34 mouse cellular contexts compared by ENCODE assay signal in genomic region chr3:122457723-122458122, GRCm38 (mm10).
A peak's percentile ranks its signal among the peaks of the same experiment; 100 is the strongest.
DNase-seq lines count a peak whose midpoint lies in the region; ATAC-seq and TF ChIP-seq lines count a peak whose summit lies in the region.
"Had no signal": no experiment of that assay in that cellular context is flagged by ENCODE, and none has a peak within 500 bp of the region (broad histone marks: within the 10 kb centered on the region; RNA-seq: fewer than 3 reads in every experiment).

No protein-coding gene starts in this region.

- no peak overlapping the region for H3K9ac ChIP-seq in lung, embryonic 15.5 days
- H3K9ac ChIP-seq in CH12.LX (ENCODE audit: insufficient read depth, low read depth): no peak overlapping the region
- H3K9ac ChIP-seq: embryonic facial prominence, embryonic 13.5 days; forebrain, postnatal 0 days; hindbrain, embryonic 15.5 days; limb, embryonic 13.5 days; liver, embryonic 12.5 days; neural tube, embryonic 12.5 days had no signal

- dilution Hi-C loops in CH12.LX (cut with MboI; ENCODE audit: extremely low pct_ligation_motif_present, extremely low pct_unique_long_range_greater_than_20kb, low sequenced_read_pairs): no loop called here

- ATAC-seq in lung, embryonic 15.5 days (ENCODE audit: borderline replicate concordance, extremely low read depth, low FRiP score, low TSS enrichment): no peak
- ATAC-seq: forebrain, postnatal 0 days; inflammation-experienced regulatory T-cells, adult 6 months; liver, embryonic 12.5 days; midbrain, embryonic 16.5 days; Patski had no signal

- no peak for DNase-seq in heart, embryonic 10.5 days (ENCODE audit: low spot score)
- no peak for DNase-seq in heart, postnatal 14 days
- DNase-seq in lung, postnatal 14 days: no peak
- DNase-seq in CH12.LX (ENCODE audit: extremely low read depth) (peak; percentile 69), ZHBTc4 (ENCODE audit: low read depth, low spot score) (peak; percentile 59), MN1 (ENCODE audit: low spot score) (no peak)
- DNase-seq in layer of hippocampus, adult 18-20 months (ENCODE audit: low spot score in 2 of 2): no peak
- DNase-seq: adrenal gland, postnatal 25 days; cerebellum, adult 11-12 months; cerebellum, adult 9-11 months; embryo, embryonic 11 days; forebrain, postnatal 0 days; gastrocnemius, postnatal 25 days; heart, adult 11 months; heart, postnatal 4 days; kidney, adult 11 months; layer of hippocampus, adult 9-11 months; lung, adult 18-20 months; right cerebral cortex, adult 18-20 months; spleen, adult 18-20 months; thymus, postnatal 14 days had no signal

- no peak overlapping the region for H3K4me2 ChIP-seq in lung, embryonic 15.5 days
- no peak overlapping the region for H3K4me2 ChIP-seq in CH12.LX (ENCODE audit: insufficient read depth, low read depth, poor library complexity, severe bottlenecking)
- H3K4me2 ChIP-seq: embryonic facial prominence, embryonic 13.5 days; heart, embryonic 11.5 days; hindbrain, embryonic 15.5 days; limb, embryonic 13.5 days; liver, embryonic 12.5 days; neural tube, embryonic 12.5 days had no signal

- H3K4me1 ChIP-seq in heart, embryonic 10.5 days: peaks cover 26% of the 10 kb centered on the region; the same call in 1 of the 2 replicates
- peaks cover 39% of the 10 kb centered on the region for H3K4me1 ChIP-seq in lung, embryonic 15.5 days
- H3K4me1 ChIP-seq in CH12.LX (ENCODE audit: control insufficient read depth in 1 of 2, insufficient read depth in 2 of 2): peaks cover 33 to 91% of the 10 kb centered on the region in 2 experiments

- in situ Hi-C loops in CH12.LX (cut with MboI; ENCODE audit: low pct_ligation_motif_present, low pct_unique_long_range_greater_than_20kb, low sequenced_read_pairs): loop anchor here (5.0 kb wide), 1 partner anchor 35 kb away; no protein-coding TSS in a partner anchor

- peak overlapping the region; percentile 42; the same call in 1 of the 2 replicates for H3K27ac ChIP-seq in heart, embryonic 10.5 days
- peak overlapping the region; percentile 69; the same call in 1 of the 2 replicates for H3K27ac ChIP-seq in lung, embryonic 15.5 days
- peak overlapping the region; percentile 64; the same call in 1 of the 2 replicates for H3K27ac ChIP-seq in CH12.LX (ENCODE audit: insufficient read depth, low read depth)
- H3K27ac ChIP-seq: embryonic facial prominence, embryonic 13.5 days; hindbrain, embryonic 15.5 days; limb, embryonic 13.5 days; liver, embryonic 12.5 days; macrophage; neural tube, embryonic 12.5 days had no signal

- WGBS in heart, embryonic 10.5 days: 29% methylated on average over 1 of the region's 1 CpGs
- WGBS in lung, embryonic 15.5 days: 77% methylated on average over 1 of the region's 1 CpGs

- no peaks in the 10 kb centered on the region for H3K36me3 ChIP-seq in heart, embryonic 10.5 days
- no peaks in the 10 kb centered on the region for H3K36me3 ChIP-seq in lung, embryonic 15.5 days
- H3K36me3 ChIP-seq in CH12.LX (replicated peaks in 1 of 2; ENCODE audit: control insufficient read depth in 1 of 2, insufficient read depth in 1 of 2, low read length in 1 of 2): peaks cover 17 to 60% of the 10 kb centered on the region in 2 experiments
- H3K36me3 ChIP-seq: embryonic facial prominence, embryonic 13.5 days; G1E; hindbrain, embryonic 15.5 days; limb, embryonic 13.5 days; liver, embryonic 12.5 days; neural tube, embryonic 12.5 days had no signal

- H3K9me3 ChIP-seq in heart, embryonic 10.5 days: no peaks in the 10 kb centered on the region
- no peaks in the 10 kb centered on the region for H3K9me3 ChIP-seq in lung, embryonic 15.5 days
- no peaks in the 10 kb centered on the region for H3K9me3 ChIP-seq in CH12.LX (replicated peaks; ENCODE audit: low read length)
- H3K9me3 ChIP-seq: embryonic facial prominence, embryonic 13.5 days; G1E; hindbrain, embryonic 15.5 days; limb, embryonic 13.5 days; liver, embryonic 12.5 days; neural tube, embryonic 12.5 days had no signal

- no peak overlapping the region for H3K4me3 ChIP-seq in heart, embryonic 10.5 days
- H3K4me3 ChIP-seq in lung, embryonic 15.5 days: no peak overlapping the region
- H3K4me3 ChIP-seq in CH12.LX (replicated peaks in 1 of 3; ENCODE audit: low read depth in 2 of 3, low read length in 2 of 3, poor library complexity in 1 of 3): no peak overlapping the region
- H3K4me3 ChIP-seq: embryonic facial prominence, embryonic 13.5 days; hindbrain, embryonic 15.5 days; limb, embryonic 13.5 days; liver, embryonic 12.5 days; myocyte; neural tube, embryonic 12.5 days had no signal

- no peak for TF ChIP-seq POLR2A in CH12.LX (IDR thresholded peaks at IDR 0.05; ENCODE audit: low read depth, low read length)

- intact Hi-C loops in heart, postnatal 14 days (cut with DNase I): no loop called here

- no peak for TF ChIP-seq RAD21 in CH12.LX (IDR thresholded peaks at IDR 0.05; ENCODE audit: low read depth, low read length)

- no peak for TF ChIP-seq CTCF in CH12.LX (conservative IDR thresholded peaks at IDR 0.05 in 1 of 2, IDR thresholded peaks at IDR 0.05 in 1 of 2; ENCODE audit: low read depth in 2 of 2, low read length in 2 of 2)

- no peak for TF ChIP-seq EP300 in CH12.LX (IDR thresholded peaks at IDR 0.05; ENCODE audit: low read length)

- H3K79me2 ChIP-seq in CH12.LX (replicated peaks; ENCODE audit: control insufficient read depth, extremely low read depth, insufficient read depth, poor library complexity, severe bottlenecking): peaks cover 36% of the 10 kb centered on the region

- peaks cover 39% of the 10 kb centered on the region for H3K27me3 ChIP-seq in heart, embryonic 10.5 days (ENCODE audit: insufficient read depth, poor library complexity, severe bottlenecking)
- H3K27me3 ChIP-seq in lung, embryonic 15.5 days: no peaks in the 10 kb centered on the region
- no peaks in the 10 kb centered on the region for H3K27me3 ChIP-seq in CH12.LX (replicated peaks)
- H3K27me3 ChIP-seq: embryonic facial prominence, embryonic 13.5 days; hindbrain, embryonic 15.5 days; limb, embryonic 13.5 days; liver, embryonic 12.5 days; neural tube, embryonic 12.5 days; Patski had no signal

TF ChIP-seq in CH12.LX, 34 proteins besides CTCF, POLR2A, EP300 and RAD21:
- TF ChIP-seq MXI1 (IDR thresholded peaks at IDR 0.05; ENCODE audit: low read depth, low read length) (no peak), ELF1 (IDR thresholded peaks at IDR 0.05; ENCODE audit: low read depth, low read length) (no peak), SIN3A (IDR thresholded peaks at IDR 0.05; ENCODE audit: low read length) (no peak), PAX5 (IDR thresholded peaks at IDR 0.05; ENCODE audit: low read length) (no peak), ZNF384 (IDR thresholded peaks at IDR 0.05; ENCODE audit: low read depth, low read length) (no peak), TBP (conservative IDR thresholded peaks at IDR 0.05; ENCODE audit: low read depth, low read length) (no peak), CHD1 (IDR thresholded peaks at IDR 0.05; ENCODE audit: low read depth, low read length) (no peak), POLR2AphosphoS2 (IDR thresholded peaks at IDR 0.05; ENCODE audit: low read depth, low read length) (no peak), E2F4 (IDR thresholded peaks at IDR 0.05; ENCODE audit: insufficient replicate concordance, low read depth, low read length) (no peak), NRF1 (IDR thresholded peaks at IDR 0.05; ENCODE audit: low read depth, low read length) (no peak), IRF4 (IDR thresholded peaks at IDR 0.05; ENCODE audit: low read depth, low read length) (no peak), CHD2 (IDR thresholded peaks at IDR 0.05; ENCODE audit: low read length) (no peak), ZKSCAN1 (IDR thresholded peaks at IDR 0.05; ENCODE audit: borderline replicate concordance, low read depth, low read length) (no peak), KAT2A (IDR thresholded peaks at IDR 0.05; ENCODE audit: insufficient replicate concordance, low read length) (no peak), ETS1 (conservative IDR thresholded peaks at IDR 0.05; ENCODE audit: low read depth, low read length) (no peak), UBTF (IDR thresholded peaks at IDR 0.05; ENCODE audit: low read depth, low read length) (no peak), USF2 (conservative IDR thresholded peaks at IDR 0.05; ENCODE audit: low read depth, low read length) (no peak), MAZ (IDR thresholded peaks at IDR 0.05; ENCODE audit: low read depth, low read length) (no peak)

Comparison
In these comparisons a context has a peak if more than half of its experiments do, and no peak if none do; other contexts are left out.
1. DNase-seq: peak in CH12.LX (single experiment) and ZHBTc4 (single experiment); none in heart, embryonic 10.5 days (single experiment), heart, postnatal 14 days (0 of 2), lung, postnatal 14 days (single experiment), layer of hippocampus, adult 18-20 months (0 of 2) and MN1 (single experiment).
2. Peak in every context shown above with its lines, with median percentiles within 50 percentile points of each other: H3K27ac ChIP-seq.